Mouse (Mus musculus): ENCODE results near the gene Golph3.
A peak's percentile ranks its signal among the peaks of the same experiment; 100 is the strongest.

The Golph3 gene

GRCm38 (mm10) chr15:12375641-12376311 lies 54.5 kb downstream of the Golph3 start:
- peak; percentile 56 for ATAC-seq (ENCODE audit: insufficient number of reproducible peaks, low FRiP score, low TSS enrichment)

- no peak for ATAC-seq (ENCODE audit: insufficient number of reproducible peaks, low FRiP score, low TSS enrichment)
Measured at GRCm38 (mm10) chr15:12376491-12377069, 55.3 kb downstream of the Golph3 start.

GRCm38 (mm10) chr15:12377800-12378199 lies 56.5 kb downstream of the Golph3 start:
- no peak for ATAC-seq (ENCODE audit: insufficient number of reproducible peaks, low FRiP score, low TSS enrichment)

GRCm38 (mm10) chr15:12380057-12380456 lies 58.8 kb downstream of the Golph3 start:
- no peak for ATAC-seq (ENCODE audit: insufficient number of reproducible peaks, low FRiP score, low TSS enrichment)

GRCm38 (mm10) chr15:12380548-12380947 lies 59.3 kb downstream of the Golph3 start:
- no peak for ATAC-seq (ENCODE audit: insufficient number of reproducible peaks, low FRiP score, low TSS enrichment)

GRCm38 (mm10) chr15:12384679-12385078 lies 63.4 kb downstream of the Golph3 start:
- ATAC-seq (ENCODE audit: insufficient number of reproducible peaks, low FRiP score, low TSS enrichment), result no peak

GRCm38 (mm10) chr15:12388726-12389489 lies 67.7 kb downstream of the Golph3 start:
- ATAC-seq (ENCODE audit: insufficient number of reproducible peaks, low FRiP score, low TSS enrichment), result no peak

GRCm38 (mm10) chr15:12394758-12395157 lies 73.5 kb downstream of the Golph3 start:
- ATAC-seq (ENCODE audit: insufficient number of reproducible peaks, low FRiP score, low TSS enrichment), result no peak

GRCm38 (mm10) chr15:12397032-12397431 lies 75.8 kb downstream of the Golph3 start:
- no peak for ATAC-seq (ENCODE audit: insufficient number of reproducible peaks, low FRiP score, low TSS enrichment)

Measured in cerebellum, adult (tissue).